Mouse (Mus musculus) lung, embryonic 14.5 days (tissue): ENCODE measurements at regions not wholly inside any gene's neighbourhood (a gene's known extent, or its start where the extent isn't known, plus 50 kb on each side); places are given as distances from the start of the nearest gene placed in this dataset.

Source experiments
- ATAC-seq: fragments of 200-750 bp; cut with Nextera tagmentation; 2 replicates; pipeline ENCODE4 v1.8.0; 2017; ENCODE audit warnings: mild to moderate bottlenecking, moderate TSS enrichment, moderate library complexity; ENCODE audit not compliant: insufficient read depth
- DNase-seq: peaks from one replicate; pipeline ENCODE4 v3.0.0-alpha.2; 2015
- H3K27ac ChIP-seq: fragments of 300-500 bp; sonication (generic); 2 replicates; pipeline ENCODE4 v1.5.1; 2014; ENCODE audit warnings: low read depth, mild to moderate bottlenecking, moderate library complexity
- H3K27me3 ChIP-seq: fragments of 300-500 bp; sonication (generic); 2 replicates; pipeline ENCODE4 v1.6.1; 2014; ENCODE audit warnings: low read length, control low read depth; ENCODE audit not compliant: insufficient read depth
- H3K36me3 ChIP-seq: fragments of 300-500 bp; sonication (generic); 2 replicates; pipeline ENCODE4 v1.6.1; 2014; ENCODE audit warnings: control low read depth; ENCODE audit not compliant: insufficient read depth
- H3K4me1 ChIP-seq: fragments of 300-500 bp; sonication (generic); 2 replicates; pipeline ENCODE4 v1.6.1; 2014; ENCODE audit warnings: antibody characterized with exemption, control low read depth; ENCODE audit not compliant: insufficient read depth
- H3K4me2 ChIP-seq: fragments of 300-500 bp; sonication (generic); 2 replicates; pipeline ENCODE4 v1.6.1; 2014; ENCODE audit warnings: mild to moderate bottlenecking
- H3K4me3 ChIP-seq: fragments of 300-500 bp; sonication (generic); 2 replicates; pipeline ENCODE4 v1.5.1; 2014; ENCODE audit warnings: low read depth, low read length
- H3K9ac ChIP-seq: fragments of 300-500 bp; sonication (generic); 2 replicates; pipeline ENCODE4 v1.6.1; 2014
- H3K9me3 ChIP-seq: fragments of 300-500 bp; sonication (generic); 2 replicates; pipeline ENCODE4 v1.6.1; 2016; ENCODE audit warnings: low read depth, low read length, control low read depth
- CTCF ChIP-seq: IDR thresholded peaks from 2 replicates; pipeline ENCODE4 v1.5.1; 2016; ENCODE audit warnings: antibody characterized with exemption, low read depth
- WGBS: fragments of 180-500 bp; shearing (Covaris S2); extraction: QIAGEN DNeasy Blood & Tissue Kit; methylation state at CpG from one replicate; pipeline ENCODE4 v1.1.7; 2014; 5-methylcytosine and 5-hydroxymethylcytosine counted together

DNA sequence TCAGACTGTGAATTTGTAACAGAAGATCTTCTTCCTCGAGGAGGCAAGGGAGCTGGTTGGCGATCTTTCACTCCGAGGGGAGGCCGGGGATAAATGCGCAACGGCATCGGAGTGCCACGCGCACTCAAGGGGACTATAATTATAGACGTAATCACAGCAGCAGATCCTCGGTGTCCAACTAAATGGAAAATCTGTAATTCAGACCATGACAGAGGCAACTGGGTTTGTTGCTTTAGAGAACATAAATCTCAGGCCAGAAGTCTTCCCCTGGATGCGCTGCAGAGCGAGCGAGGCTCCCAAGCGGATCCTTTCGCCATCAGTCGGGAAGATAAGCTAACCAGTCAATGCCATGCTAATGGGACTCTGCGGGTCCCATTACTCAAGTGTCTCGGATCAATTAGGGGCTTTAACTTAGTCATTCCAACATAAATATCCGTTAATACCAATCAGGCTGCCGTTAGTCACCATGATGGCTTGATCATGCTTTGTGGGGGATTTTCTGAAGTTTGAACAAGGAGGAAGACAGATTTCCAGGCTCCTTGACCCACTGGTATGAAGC lies 79.9 kb downstream of the Lrrc30 start:
- Histone ChIP-seq H3K4me1 (no peaks in the 10 kb centered on the region), H3K27ac (no peak overlapping the region), H3K9ac (no peak overlapping the region), H3K36me3 (no peaks in the 10 kb centered on the region), H3K9me3 (no peaks in the 10 kb centered on the region), H3K27me3 (no peaks in the 10 kb centered on the region), H3K4me3 (no peak overlapping the region), H3K4me2 (no peak overlapping the region)
- no peak for TF ChIP-seq CTCF
- WGBS, result 87% methylated on average over 21 of the region's 21 CpGs
- no peak for ATAC-seq
- DNase-seq, result no peak

- Histone ChIP-seq H3K4me1 (no peaks in the 10 kb centered on the region), H3K4me2 (no peak overlapping the region), H3K27me3 (no peaks in the 10 kb centered on the region), H3K9ac (no peak overlapping the region), H3K36me3 (no peaks in the 10 kb centered on the region), H3K9me3 (no peaks in the 10 kb centered on the region; the same call in 1 of the 2 replicates), H3K27ac (no peak overlapping the region), H3K4me3 (no peak overlapping the region)
- ATAC-seq (no peak), DNase-seq (no peak)
- TF ChIP-seq CTCF, result no peak
- WGBS, result 23% methylated on average over 11 of the region's 11 CpGs
These were observed 83.4 kb downstream of the Lrrc30 start for GRCm38 (mm10) chr17:67548966-67549700.

DNA sequence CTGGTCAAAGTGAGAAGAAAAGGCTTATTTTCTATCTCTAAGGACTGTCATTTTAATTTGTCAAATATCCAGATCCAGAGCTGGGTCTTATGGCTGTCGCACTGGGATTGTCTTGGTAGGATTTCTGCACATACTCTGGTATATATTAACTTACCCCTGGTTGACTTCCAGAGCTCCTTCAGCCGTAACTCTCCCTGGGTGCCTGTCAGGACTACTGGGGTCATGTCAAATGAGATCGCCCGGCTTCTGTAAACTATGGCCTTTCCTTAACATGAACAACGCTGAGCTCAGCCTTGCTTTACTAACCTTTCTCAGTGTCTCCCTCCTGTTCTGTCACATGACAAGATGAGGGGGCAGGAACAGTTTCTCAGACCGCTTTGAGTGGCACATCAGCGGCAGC lies 88.1 kb downstream of the Lrrc30 start:
- TF ChIP-seq CTCF, result no peak
- no peak for DNase-seq
- no peaks in the 10 kb centered on the region for H3K36me3 ChIP-seq
- H3K4me3 ChIP-seq, result no peak overlapping the region
- no peak overlapping the region for H3K4me2 ChIP-seq
- H3K27ac ChIP-seq, result no peak overlapping the region
- no peak for ATAC-seq
- H3K27me3 ChIP-seq, result no peaks in the 10 kb centered on the region
- no peaks in the 10 kb centered on the region; the same call in 1 of the 2 replicates for H3K9me3 ChIP-seq
- 72% methylated on average over 7 of the region's 7 CpGs for WGBS
- no peak overlapping the region for H3K9ac ChIP-seq
- no peaks in the 10 kb centered on the region for H3K4me1 ChIP-seq

- Histone ChIP-seq H3K9ac (no peak overlapping the region), H3K27me3 (no peaks in the 10 kb centered on the region), H3K4me2 (no peak overlapping the region), H3K9me3 (no peaks in the 10 kb centered on the region), H3K4me3 (no peak overlapping the region), H3K36me3 (no peaks in the 10 kb centered on the region), H3K4me1 (no peaks in the 10 kb centered on the region), H3K27ac (no peak overlapping the region)
- ATAC-seq (no peak), DNase-seq (no peak)
- TF ChIP-seq CTCF, result no peak
These were observed 100.2 kb downstream of the Lrrc30 start for GRCm38 (mm10) chr17:67532331-67532730.

DNA sequence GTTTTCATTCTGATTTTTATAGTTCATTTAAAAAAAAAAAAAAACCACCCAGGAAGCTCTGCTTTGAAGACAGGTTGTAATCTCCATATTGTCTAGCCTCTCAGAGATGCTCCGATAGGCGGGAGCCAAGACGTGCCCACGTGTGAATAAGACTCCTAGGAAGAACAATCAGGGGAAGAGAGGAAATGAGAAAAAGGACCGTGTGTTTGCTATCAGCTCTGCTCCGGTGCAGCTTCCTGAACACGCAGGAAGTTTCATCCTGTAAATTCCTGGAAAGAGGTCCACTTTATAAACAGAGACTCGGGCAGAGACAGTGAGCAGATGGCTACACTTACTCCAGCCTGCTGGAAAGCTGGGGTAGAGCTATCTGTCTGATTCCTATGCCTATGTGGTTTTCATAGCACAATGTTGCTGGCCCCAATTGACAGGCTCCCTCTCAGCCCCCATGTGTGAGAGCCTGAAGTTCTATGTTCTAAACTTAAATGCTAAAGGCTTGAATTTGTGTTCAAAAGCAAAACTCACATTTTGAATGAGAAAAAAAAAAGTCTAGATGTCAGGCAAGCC lies 111.6 kb downstream of the Lrrc30 start:
- H3K27me3 ChIP-seq, result no peaks in the 10 kb centered on the region
- no peak overlapping the region for H3K27ac ChIP-seq
- H3K4me3 ChIP-seq, result no peak overlapping the region
- H3K4me1 ChIP-seq, result no peaks in the 10 kb centered on the region
- ATAC-seq (no peak), DNase-seq (peak; percentile 41)
- 39% methylated on average over 8 of the region's 8 CpGs for WGBS
- no peaks in the 10 kb centered on the region for H3K9me3 ChIP-seq
- no peak overlapping the region for H3K4me2 ChIP-seq
- no peak overlapping the region for H3K9ac ChIP-seq
- H3K36me3 ChIP-seq, result no peaks in the 10 kb centered on the region
- no peak for TF ChIP-seq CTCF

GRCm38 (mm10) chr17:67515601-67516147 lies 116.8 kb downstream of the Lrrc30 start:
- DNase-seq, result no peak
- Histone ChIP-seq H3K4me1 (no peaks in the 10 kb centered on the region; the same call in 1 of the 2 replicates), H3K36me3 (no peaks in the 10 kb centered on the region), H3K4me2 (no peak overlapping the region), H3K4me3 (no peak overlapping the region), H3K9me3 (no peaks in the 10 kb centered on the region), H3K27me3 (no peaks in the 10 kb centered on the region), H3K9ac (no peak overlapping the region), H3K27ac (peak overlapping the region; percentile 61; the same call in 1 of the 2 replicates)
- ATAC-seq, result no peak
- 56% methylated on average over 7 of the region's 7 CpGs for WGBS
- TF ChIP-seq CTCF, result no peak
